Mouse (Mus musculus) liver, embryonic 16.5 days (tissue): ENCODE data around the gene Iqck. TPM values are rescaled to one million over a fixed set of nuclear protein-coding genes. Genes with fewer than 3 reads are reported as not detected.

Source experiments
- ATAC-seq: fragments of 200-750 bp; cut with Nextera tagmentation; 2 replicates; pipeline ENCODE4 v1.8.0; 2017; ENCODE audit warnings: low read depth, mild to moderate bottlenecking, moderate number of reproducible peaks, moderate library complexity
- H3K27ac ChIP-seq: fragments of 300-500 bp; sonication (generic); 2 replicates; pipeline ENCODE4 v1.5.1; 2014; ENCODE audit warnings: mild to moderate bottlenecking, low read length
- H3K27me3 ChIP-seq: fragments of 300-500 bp; sonication (generic); 2 replicates; pipeline ENCODE4 v1.6.1; 2014; ENCODE audit warnings: low read depth, low read length, mixed read lengths; ENCODE audit not compliant: control insufficient read depth, insufficient read depth
- H3K36me3 ChIP-seq: fragments of 300-500 bp; sonication (generic); 2 replicates; pipeline ENCODE4 v1.6.1; 2014; ENCODE audit warnings: mild to moderate bottlenecking; ENCODE audit not compliant: control insufficient read depth, insufficient read depth
- H3K4me1 ChIP-seq: fragments of 300-500 bp; sonication (generic); 2 replicates; pipeline ENCODE4 v1.6.1; 2014; ENCODE audit warnings: low read depth, low read length, mixed read lengths; ENCODE audit not compliant: control insufficient read depth
- H3K4me2 ChIP-seq: fragments of 300-500 bp; sonication (generic); 2 replicates; pipeline ENCODE4 v1.6.1; 2014; ENCODE audit warnings: low read depth, low read length, mixed read lengths
- H3K4me3 ChIP-seq: fragments of 300-500 bp; sonication (generic); 2 replicates; pipeline ENCODE4 v1.5.1; 2014; ENCODE audit warnings: low read depth, mild to moderate bottlenecking, low read length
- H3K9ac ChIP-seq: fragments of 300-500 bp; sonication (generic); 2 replicates; pipeline ENCODE4 v1.6.1; 2014; ENCODE audit warnings: low read depth, low read length
- H3K9me3 ChIP-seq: fragments of 300-500 bp; sonication (generic); replicated peaks from 2 replicates; pipeline ENCODE4 v1.6.1; 2016; ENCODE audit warnings: low read length; ENCODE audit not compliant: control insufficient read depth
- WGBS: fragments of 180-500 bp; shearing (Covaris S2); extraction: QIAGEN DNeasy Blood & Tissue Kit; methylation state at CpG from one replicate; pipeline ENCODE4 v1.1.7; 2014; ENCODE audit not compliant: insufficient replicate concordance; 5-methylcytosine and 5-hydroxymethylcytosine counted together
- polyA plus RNA-seq: library from polyadenylated mRNA; unstranded; fragments of >200 nt; fragmentation: Nextera tagmentation; extraction: Ambion mirVana; gene quantifications from 2 replicates; pipeline ENCODE4 v1.2.1, GENCODE M21; 2015

Iqck gene
- polyA plus RNA-seq, 1 experiment from 2014 or later, result 0.26 TPM

DNA sequence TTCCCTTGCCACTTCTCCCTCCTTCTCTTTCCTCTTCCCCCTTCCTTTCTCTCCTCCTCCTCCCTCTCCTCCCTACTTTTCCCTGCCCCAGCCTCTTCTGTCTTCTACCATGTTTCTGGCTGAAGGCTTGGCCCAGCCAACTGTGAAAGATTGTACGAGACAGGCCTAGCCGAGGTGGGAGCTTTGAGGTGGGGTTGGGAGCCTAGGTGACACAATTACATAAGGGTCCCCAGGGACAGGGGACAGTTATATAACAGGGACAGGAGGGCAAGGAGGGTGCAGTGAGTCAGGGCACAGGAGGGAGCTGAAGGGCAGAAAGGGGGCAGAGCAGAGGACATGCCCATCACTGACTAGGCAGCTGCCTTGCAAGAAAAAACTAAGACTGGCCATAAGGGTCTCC, 146.4 kb downstream of the Iqck start:
- no peaks in the 10 kb centered on the region for H3K9me3 ChIP-seq
- H3K27ac ChIP-seq, result no peak overlapping the region
- no peaks in the 10 kb centered on the region for H3K36me3 ChIP-seq
- WGBS, result 55% methylated on average over 2 of the region's 2 CpGs
- no peak overlapping the region for H3K4me3 ChIP-seq
- H3K4me1 ChIP-seq, result no peaks in the 10 kb centered on the region
- no peak for ATAC-seq
- H3K9ac ChIP-seq, result no peak overlapping the region
- H3K27me3 ChIP-seq, result no peaks in the 10 kb centered on the region
- H3K4me2 ChIP-seq, result no peak overlapping the region

DNA sequence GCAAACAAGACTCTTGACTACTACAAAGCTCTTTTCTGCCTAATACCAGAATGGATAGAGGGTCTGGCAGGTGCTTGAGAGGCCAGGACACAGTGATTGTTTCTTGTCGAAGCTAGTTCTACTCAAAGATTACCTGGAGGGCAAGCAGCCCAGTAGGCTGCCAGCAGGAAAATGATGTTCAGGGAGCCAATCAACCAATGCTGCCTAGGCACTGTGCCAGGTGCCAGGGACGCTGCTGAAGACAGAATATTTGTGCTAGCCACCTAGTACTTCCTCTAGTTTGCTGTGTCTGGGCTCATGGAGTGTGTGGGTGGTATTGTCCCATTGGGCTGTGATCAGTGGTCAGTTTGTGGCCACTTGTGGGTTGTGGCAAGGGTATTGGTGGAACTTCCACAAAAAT, 146.9 kb downstream of the Iqck start:
- H3K4me1 ChIP-seq, result no peaks in the 10 kb centered on the region
- H3K36me3 ChIP-seq, result no peaks in the 10 kb centered on the region
- H3K9ac ChIP-seq, result no peak overlapping the region
- 26% methylated on average over 2 of the region's 2 CpGs for WGBS
- H3K4me3 ChIP-seq, result no peak overlapping the region
- H3K9me3 ChIP-seq, result no peaks in the 10 kb centered on the region
- no peak overlapping the region for H3K27ac ChIP-seq
- no peak for ATAC-seq
- no peak overlapping the region for H3K4me2 ChIP-seq
- H3K27me3 ChIP-seq, result no peaks in the 10 kb centered on the region

DNA sequence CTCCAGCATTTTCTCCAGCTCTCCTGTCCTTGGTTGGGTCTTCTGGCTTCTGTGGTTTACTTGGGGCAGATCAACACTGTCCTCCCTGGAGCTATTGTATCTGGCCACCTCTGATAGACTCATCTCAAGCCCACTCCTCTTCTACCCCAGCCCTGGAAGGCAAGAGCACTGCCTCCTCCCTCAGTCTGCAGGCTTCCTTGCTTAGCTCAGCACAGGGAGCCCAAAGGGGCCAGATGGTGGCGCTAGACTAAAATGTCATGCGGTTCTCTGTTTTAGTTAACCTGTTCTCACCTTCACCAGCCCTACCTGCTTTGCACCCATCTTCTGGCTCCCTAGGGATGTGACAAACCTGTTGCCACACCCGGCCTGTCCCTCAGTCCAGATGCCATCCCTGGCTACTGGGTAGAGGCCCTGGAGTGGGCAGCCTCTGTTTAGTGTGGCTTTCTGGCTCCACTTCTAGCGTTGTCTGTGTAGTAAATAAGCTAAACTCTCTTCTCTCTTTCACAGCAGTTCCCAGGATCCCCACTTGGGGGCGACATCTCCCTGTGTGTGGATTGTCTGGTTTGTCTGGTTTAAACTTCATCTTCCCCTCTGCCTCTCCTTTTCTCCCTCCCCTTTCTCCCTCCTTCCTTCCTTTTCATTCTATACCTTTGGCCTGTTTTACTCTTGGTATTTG, 155.4 kb downstream of the Iqck start:
- no peak for ATAC-seq

DNA sequence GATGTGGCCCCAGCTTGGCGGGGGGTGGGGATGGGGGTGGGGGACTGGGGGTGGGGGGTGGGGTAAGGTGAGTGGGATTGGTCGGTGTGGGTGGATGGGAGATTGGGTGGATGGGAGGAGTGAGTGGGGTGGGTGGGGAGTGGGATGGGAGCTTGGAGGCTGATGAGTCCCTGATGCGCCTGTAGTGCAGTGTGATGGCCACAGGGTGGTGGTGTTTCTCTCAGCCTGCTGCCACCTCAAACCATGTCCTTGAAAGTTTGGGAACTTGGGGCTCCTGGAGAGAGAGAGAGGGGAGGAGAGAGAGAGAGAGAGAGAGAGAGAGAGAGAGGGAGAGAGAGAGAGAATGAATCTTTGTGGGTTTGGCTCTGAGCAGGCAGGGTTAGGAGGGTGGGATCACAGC, 160.2 kb downstream of the Iqck start:
- Histone ChIP-seq H3K4me1 (no peaks in the 10 kb centered on the region), H3K9ac (no peak overlapping the region), H3K9me3 (no peaks in the 10 kb centered on the region), H3K27ac (no peak overlapping the region), H3K4me3 (no peak overlapping the region), H3K4me2 (no peak overlapping the region), H3K36me3 (no peaks in the 10 kb centered on the region), H3K27me3 (no peaks in the 10 kb centered on the region)
- no peak for ATAC-seq
- WGBS, result 3% methylated on average over 3 of the region's 3 CpGs

More for the DNA sequence above, 155.4 kb downstream of the Iqck start:
- no peak overlapping the region for H3K27ac ChIP-seq
- no peak overlapping the region for H3K4me2 ChIP-seq
- 11% methylated on average over 5 of the region's 5 CpGs for WGBS
- H3K4me3 ChIP-seq, result no peak overlapping the region
- H3K27me3 ChIP-seq, result no peaks in the 10 kb centered on the region
- H3K9me3 ChIP-seq, result no peaks in the 10 kb centered on the region
- H3K36me3 ChIP-seq, result no peaks in the 10 kb centered on the region
- no peaks in the 10 kb centered on the region for H3K4me1 ChIP-seq
- H3K9ac ChIP-seq, result no peak overlapping the region

DNA sequence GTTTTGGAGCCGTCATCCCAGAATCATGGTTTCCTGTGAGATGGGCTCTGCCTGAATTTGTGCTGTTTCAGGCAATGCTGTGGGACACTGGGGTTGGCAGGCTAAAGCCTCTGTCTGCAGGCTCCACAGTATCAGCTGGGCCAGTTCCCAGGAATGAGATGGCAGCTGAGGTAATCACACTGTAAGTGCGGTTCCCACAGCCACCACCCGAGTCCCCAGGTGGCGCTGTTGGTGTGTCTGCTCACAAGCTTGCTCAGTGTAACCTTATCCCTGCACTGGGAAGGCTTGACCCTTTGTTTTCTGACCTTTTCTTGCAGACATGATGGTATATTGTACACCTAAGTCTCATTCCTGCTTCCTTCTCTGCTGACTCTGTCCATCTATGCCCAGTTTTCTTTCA, 164.0 kb downstream of the Iqck start:
- H3K9me3 ChIP-seq, result no peaks in the 10 kb centered on the region
- H3K36me3 ChIP-seq, result no peaks in the 10 kb centered on the region
- no peak for ATAC-seq
- no peaks in the 10 kb centered on the region for H3K4me1 ChIP-seq
- WGBS, result 12% methylated on average over 4 of the region's 4 CpGs
- no peak overlapping the region for H3K4me2 ChIP-seq
- no peak overlapping the region for H3K27ac ChIP-seq
- no peak overlapping the region for H3K4me3 ChIP-seq
- H3K27me3 ChIP-seq, result no peaks in the 10 kb centered on the region
- H3K9ac ChIP-seq, result no peak overlapping the region

Other genes starting within 250 kb of the Iqck start
- 35.9 and 37.9 TPM in 2 replicates for gene Gde1, start 150.0 kb upstream of the Iqck start, polyA plus RNA-seq
- 8.3 and 8.9 TPM in 2 replicates for gene Ccp110, start 143.2 kb upstream of the Iqck start, polyA plus RNA-seq
- gene Vps35l, start 115.5 kb upstream of the Iqck start, polyA plus RNA-seq, result 29.9 and 31.3 TPM in 2 replicates
- 23.2 and 25.8 TPM in 2 replicates for gene Knop1, start 502 bp downstream of the Iqck start, polyA plus RNA-seq
- gene Gprc5b, start 139.5 kb downstream of the Iqck start, polyA plus RNA-seq, result 0.28 and 0.54 TPM in 2 replicates